Mouse (Mus musculus): Measurements from ENCODE around the gene Naa15. TPM values are rescaled to one million over a fixed set of nuclear protein-coding genes. Genes with fewer than 3 reads are reported as not detected.

Naa15 gene
- polyA plus RNA-seq, 1 experiment from 2014 or later, result 49.1 TPM

DNA sequence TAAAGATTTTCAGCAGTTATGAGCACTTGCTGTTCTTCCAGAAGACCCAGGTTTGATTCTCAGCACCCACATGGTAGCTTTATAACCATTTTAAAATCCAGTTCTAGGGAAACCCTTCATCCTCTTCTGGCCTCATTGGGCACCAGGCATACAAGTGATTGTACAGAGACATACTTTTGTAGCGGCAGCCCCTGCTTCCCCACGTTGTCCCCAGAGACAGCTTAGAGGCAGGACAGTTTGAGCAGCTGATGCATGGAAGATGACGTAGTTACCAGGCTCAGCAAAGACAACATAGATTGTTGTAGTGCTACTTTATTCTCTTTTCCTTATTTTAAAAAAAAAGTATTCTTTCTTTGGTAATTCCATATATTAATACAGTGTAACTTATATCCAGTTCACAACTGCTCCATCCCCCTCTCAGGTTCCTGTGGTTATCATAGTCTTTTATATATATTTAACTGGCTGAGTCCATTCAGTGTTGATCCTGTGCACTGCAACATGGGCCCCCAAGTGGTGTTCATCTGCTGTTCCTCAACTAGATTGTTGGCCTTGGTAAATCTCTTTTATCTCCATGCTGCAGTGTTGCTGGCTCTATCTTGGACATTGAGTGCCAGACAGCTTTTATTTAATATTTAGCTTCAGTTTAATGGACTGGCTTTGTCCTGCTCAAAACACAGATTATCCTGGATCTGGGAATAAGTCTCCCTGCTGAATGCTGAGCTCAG is 20.1 kb downstream of the Naa15 start:
- H3K27ac ChIP-seq (ENCODE audit: poor library complexity, severe bottlenecking), result no peak overlapping the region
- 87% methylated on average over 3 of the region's 3 CpGs for WGBS
- H3K4me3 ChIP-seq, result no peak overlapping the region
- no peaks in the 10 kb centered on the region for H3K27me3 ChIP-seq (replicated peaks)
- H3K9me3 ChIP-seq (replicated peaks), result no peaks in the 10 kb centered on the region
- H3K9ac ChIP-seq, result no peak overlapping the region
- 0 out of 2 replicates have a peak, but pooled peaks cover 3% of the 10 kb centered on the region for H3K4me1 ChIP-seq (replicated peaks)
- ATAC-seq (ENCODE audit: insufficient number of reproducible peaks, low FRiP score), result no peak
- H3K36me3 ChIP-seq, result peaks cover 9% of the 10 kb centered on the region; the same call in 1 of the 2 replicates
- no peak overlapping the region for H3K4me2 ChIP-seq

DNA sequence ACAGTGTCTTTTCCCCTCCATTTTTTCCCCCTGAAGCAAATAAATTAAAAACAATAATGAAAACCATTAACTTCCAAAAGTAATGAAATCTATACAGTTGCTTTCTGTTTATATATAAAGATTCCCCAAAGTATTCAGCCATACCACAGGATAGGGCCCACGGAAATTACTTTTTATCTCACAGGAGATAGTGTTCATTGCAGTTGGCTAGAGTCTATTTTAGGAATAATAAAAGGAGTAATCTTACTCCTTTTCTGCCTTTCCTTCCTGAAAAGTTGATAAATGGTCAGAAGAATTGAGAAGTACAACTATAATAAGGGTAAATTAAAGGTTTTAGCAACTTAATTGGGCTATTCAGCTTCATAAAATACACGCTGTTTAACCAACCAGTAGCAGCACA is 53.6 kb downstream of the Naa15 start:
- WGBS, result 69% methylated on average over 2 of the region's 2 CpGs
- H3K9me3 ChIP-seq (replicated peaks), result no peaks in the 10 kb centered on the region
- no peak overlapping the region for H3K27ac ChIP-seq (ENCODE audit: poor library complexity, severe bottlenecking)
- H3K9ac ChIP-seq, result no peak overlapping the region
- H3K4me1 ChIP-seq (replicated peaks), result no peaks in the 10 kb centered on the region
- no peak for ATAC-seq (ENCODE audit: insufficient number of reproducible peaks, low FRiP score)
- H3K4me3 ChIP-seq, result no peak overlapping the region
- no peaks in the 10 kb centered on the region for H3K27me3 ChIP-seq (replicated peaks)
- H3K4me2 ChIP-seq, result no peak overlapping the region
- H3K36me3 ChIP-seq, result peaks cover 73% of the 10 kb centered on the region

DNA sequence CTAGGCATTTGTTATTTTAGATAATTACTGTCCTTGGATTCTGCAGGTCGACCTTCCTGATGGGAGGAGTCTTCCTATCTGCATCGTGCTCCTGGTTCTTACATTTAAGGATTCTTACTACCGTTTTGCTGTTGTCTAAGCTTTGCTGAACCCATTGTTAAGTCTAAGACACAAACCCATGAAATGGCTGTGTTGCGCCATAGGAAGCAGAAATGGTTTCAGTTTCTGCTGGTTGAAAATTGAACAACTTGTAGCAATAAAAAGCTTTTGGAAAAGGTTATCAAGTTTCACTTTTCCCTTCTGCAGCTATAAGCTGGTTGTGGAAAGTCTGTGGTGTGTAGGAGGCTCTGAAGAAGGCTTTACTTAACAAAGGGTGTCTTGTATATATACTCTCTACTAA is 60.8 kb downstream of the Naa15 start:
- WGBS, result 67% methylated on average over 4 of the region's 4 CpGs
- Histone ChIP-seq H3K27ac (ENCODE audit: poor library complexity, severe bottlenecking) (no peak overlapping the region), H3K9ac (no peak overlapping the region), H3K9me3 (replicated peaks) (no peaks in the 10 kb centered on the region), H3K36me3 (peaks cover 38% of the 10 kb centered on the region), H3K27me3 (replicated peaks) (no peaks in the 10 kb centered on the region), H3K4me3 (no peak overlapping the region), H3K4me1 (replicated peaks) (no peaks in the 10 kb centered on the region), H3K4me2 (no peak overlapping the region)
- no peak for ATAC-seq (ENCODE audit: insufficient number of reproducible peaks, low FRiP score)

DNA sequence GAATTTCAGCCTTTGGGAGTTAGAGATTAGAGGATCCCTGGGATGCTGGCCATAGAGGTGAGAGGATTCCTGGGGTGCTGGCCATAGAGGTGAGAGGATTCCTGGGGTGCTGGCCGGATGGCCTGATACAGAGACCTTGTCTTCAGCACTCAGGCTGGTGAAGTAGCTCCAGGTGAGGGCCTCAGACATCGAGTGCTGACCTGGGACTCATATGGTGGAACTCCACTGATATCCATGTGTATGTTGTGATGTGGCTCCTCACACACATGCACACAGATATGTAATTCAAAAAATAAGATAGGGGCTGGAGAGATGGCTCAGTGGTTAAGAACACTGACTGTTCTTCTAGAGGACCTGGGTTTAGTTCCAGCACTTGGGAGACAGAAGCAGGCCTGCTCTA is 64.9 kb downstream of the Naa15 start:
- Histone ChIP-seq H3K27me3 (replicated peaks) (no peaks in the 10 kb centered on the region), H3K4me1 (replicated peaks) (peaks cover 11% of the 10 kb centered on the region), H3K9ac (no peak overlapping the region), H3K36me3 (peaks cover 6% of the 10 kb centered on the region; the same call in 1 of the 2 replicates), H3K4me2 (no peak overlapping the region), H3K4me3 (no peak overlapping the region), H3K9me3 (replicated peaks) (no peaks in the 10 kb centered on the region), H3K27ac (ENCODE audit: poor library complexity, severe bottlenecking) (no peak overlapping the region)
- no peak for ATAC-seq (ENCODE audit: insufficient number of reproducible peaks, low FRiP score)
- 33% methylated on average over 2 of the region's 2 CpGs for WGBS

DNA sequence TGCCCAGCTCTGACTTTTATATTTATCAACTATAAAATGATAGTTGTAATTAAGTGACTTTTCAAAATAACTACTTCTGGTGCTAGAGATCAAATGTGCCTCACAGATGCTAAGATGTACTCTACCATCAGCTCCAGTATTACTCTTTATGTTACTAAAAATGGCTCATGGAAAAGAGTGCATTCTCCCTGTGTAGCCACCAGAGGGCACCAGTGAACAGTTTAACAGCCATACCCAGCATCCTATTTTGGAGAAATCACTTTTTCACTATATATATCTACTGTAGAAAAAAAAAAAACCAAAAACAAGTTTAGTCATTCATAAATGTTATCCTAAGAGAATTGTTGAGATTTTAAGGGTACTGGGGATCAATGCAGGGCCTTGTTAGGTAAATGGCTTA is 66.1 kb downstream of the Naa15 start:
- Histone ChIP-seq H3K27me3 (replicated peaks) (no peaks in the 10 kb centered on the region), H3K4me3 (no peak overlapping the region), H3K9me3 (replicated peaks) (no peaks in the 10 kb centered on the region), H3K36me3 (no peaks in the 10 kb centered on the region), H3K9ac (no peak overlapping the region), H3K4me1 (replicated peaks) (peaks cover 21% of the 10 kb centered on the region), H3K27ac (ENCODE audit: poor library complexity, severe bottlenecking) (no peak overlapping the region), H3K4me2 (no peak overlapping the region)
- ATAC-seq (ENCODE audit: insufficient number of reproducible peaks, low FRiP score), result no peak

DNA sequence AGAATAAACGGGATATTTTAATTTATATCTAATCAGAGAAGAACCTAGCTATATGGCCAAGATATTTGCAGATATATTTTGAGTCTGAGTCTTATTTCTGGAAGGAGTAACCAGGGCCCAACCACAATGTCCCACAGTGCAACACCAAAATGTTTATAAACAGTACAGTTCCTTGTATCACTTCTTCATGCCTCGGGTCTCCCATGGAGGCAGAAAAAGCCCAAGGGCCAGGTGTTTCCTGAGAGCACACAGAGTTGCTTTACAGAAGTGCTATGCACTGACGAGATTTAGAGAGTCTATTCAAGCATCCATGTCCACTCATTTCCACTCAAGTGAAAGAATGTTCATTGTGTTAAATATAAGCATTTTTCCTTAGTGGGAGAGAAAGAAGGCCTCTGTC is 66.9 kb downstream of the Naa15 start:
- WGBS, result 60% methylated on average over 3 of the region's 3 CpGs
- Histone ChIP-seq H3K9me3 (replicated peaks) (no peaks in the 10 kb centered on the region), H3K4me1 (replicated peaks) (peaks cover 21% of the 10 kb centered on the region), H3K36me3 (peaks cover 4% of the 10 kb centered on the region; the same call in 1 of the 2 replicates), H3K4me2 (no peak overlapping the region), H3K27ac (ENCODE audit: poor library complexity, severe bottlenecking) (no peak overlapping the region), H3K9ac (no peak overlapping the region), H3K27me3 (replicated peaks) (no peaks in the 10 kb centered on the region), H3K4me3 (no peak overlapping the region)
- ATAC-seq (ENCODE audit: insufficient number of reproducible peaks, low FRiP score), result no peak

DNA sequence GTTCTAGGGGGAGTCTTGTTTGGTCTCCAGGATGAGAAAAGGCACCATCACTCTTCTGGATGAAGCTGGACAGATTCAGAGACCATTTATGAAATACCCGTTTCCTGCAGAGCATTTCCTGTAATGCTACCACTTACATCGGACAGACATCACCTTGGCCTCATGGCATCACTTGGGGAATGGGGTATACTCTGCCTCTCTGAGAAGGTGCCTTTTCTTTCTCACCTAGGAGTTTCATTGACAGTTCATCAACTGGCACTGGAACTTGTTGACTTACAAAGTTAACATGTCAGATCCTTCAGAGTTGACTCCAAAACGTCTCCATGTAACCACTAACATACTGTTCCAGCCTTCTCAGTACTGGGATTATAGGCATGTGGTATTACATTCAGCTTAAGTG is 67.8 kb downstream of the Naa15 start:
- Histone ChIP-seq H3K4me1 (replicated peaks) (peaks cover 21% of the 10 kb centered on the region), H3K4me2 (peak overlapping the region; percentile 87), H3K9me3 (replicated peaks) (no peaks in the 10 kb centered on the region), H3K27me3 (replicated peaks) (no peaks in the 10 kb centered on the region), H3K36me3 (peaks cover 4% of the 10 kb centered on the region; the same call in 1 of the 2 replicates), H3K4me3 (peak overlapping the region; percentile 77), H3K27ac (ENCODE audit: poor library complexity, severe bottlenecking) (peak overlapping the region; percentile 91), H3K9ac (peak overlapping the region; percentile 90)
- no peak for ATAC-seq (ENCODE audit: insufficient number of reproducible peaks, low FRiP score)
- 67% methylated on average over 3 of the region's 3 CpGs for WGBS

DNA sequence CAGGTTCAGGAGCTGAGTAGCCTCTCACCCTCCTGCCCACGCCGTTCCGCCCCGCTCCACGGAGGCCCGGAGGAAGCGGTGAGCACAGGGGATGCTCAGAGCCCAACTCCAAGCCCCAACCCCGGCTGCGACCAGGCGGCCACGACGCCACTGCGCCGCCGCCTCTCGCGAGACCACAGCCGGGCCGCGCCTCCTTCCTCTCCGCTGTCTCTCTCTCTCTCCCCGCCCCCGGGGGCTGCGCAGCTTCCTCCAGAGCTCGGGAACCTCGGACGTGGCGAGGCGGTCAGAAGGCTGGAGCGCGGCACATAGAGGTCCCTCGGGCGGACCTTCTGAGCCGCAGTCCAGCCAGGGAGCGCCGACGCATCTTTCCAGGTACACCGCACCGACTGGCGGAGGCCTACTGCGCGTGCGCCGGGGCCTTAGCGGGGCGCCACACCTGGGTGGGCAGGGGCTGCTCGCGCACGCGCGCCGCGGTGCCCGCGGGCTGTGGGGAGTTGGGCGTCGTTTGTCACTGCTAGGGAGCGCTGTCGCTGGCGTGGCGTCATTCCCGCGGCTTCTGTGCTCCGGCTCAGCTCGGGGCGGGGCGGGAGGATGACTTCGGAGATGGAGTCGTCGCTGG is 68.9 kb downstream of the Naa15 start, which contains the start of gene Rab33b:
Rab33b (plus strand) TSS at position 180 of the 619 bp plus-strand sequence.
- Histone ChIP-seq H3K9ac (peak within 1 kb of the TSS; percentile 90), H3K9me3 (replicated peaks) (no peaks in the 10 kb centered on the region), H3K4me3 (peak within 1 kb of the TSS; percentile 77), H3K36me3 (peaks cover 4% of the 10 kb centered on the region; the same call in 1 of the 2 replicates), H3K27me3 (replicated peaks) (no peaks in the 10 kb centered on the region), H3K27ac (ENCODE audit: poor library complexity, severe bottlenecking) (peak within 1 kb of the TSS; percentile 91), H3K4me1 (replicated peaks) (peaks cover 21% of the 10 kb centered on the region), H3K4me2 (peak within 1 kb of the TSS; percentile 87)
- WGBS, result under 1% methylated on average over 68 of the region's 70 CpGs
- peak; percentile 96 for ATAC-seq (ENCODE audit: insufficient number of reproducible peaks, low FRiP score)

DNA sequence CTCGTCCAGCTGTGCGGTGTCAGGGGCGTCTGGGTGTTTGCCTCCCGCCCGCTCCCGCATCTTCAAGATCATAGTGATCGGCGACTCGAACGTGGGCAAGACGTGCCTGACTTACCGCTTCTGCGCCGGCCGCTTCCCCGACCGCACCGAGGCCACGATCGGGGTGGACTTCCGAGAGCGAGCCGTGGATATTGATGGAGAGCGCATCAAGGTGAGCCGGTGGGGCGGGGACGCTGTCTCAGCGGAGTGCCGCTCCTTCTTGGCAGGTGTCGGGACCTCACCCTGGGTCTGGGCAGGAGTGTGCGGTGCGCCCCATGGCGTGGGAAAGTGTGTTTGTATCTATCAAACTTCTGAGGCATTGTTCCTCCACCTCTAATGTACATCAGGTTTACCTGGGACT is 69.4 kb downstream of the Naa15 start:
- under 1% methylated on average over 33 of the region's 33 CpGs for WGBS
- ATAC-seq (ENCODE audit: insufficient number of reproducible peaks, low FRiP score), result no peak; the same call in 1 of the 2 replicates

DNA sequence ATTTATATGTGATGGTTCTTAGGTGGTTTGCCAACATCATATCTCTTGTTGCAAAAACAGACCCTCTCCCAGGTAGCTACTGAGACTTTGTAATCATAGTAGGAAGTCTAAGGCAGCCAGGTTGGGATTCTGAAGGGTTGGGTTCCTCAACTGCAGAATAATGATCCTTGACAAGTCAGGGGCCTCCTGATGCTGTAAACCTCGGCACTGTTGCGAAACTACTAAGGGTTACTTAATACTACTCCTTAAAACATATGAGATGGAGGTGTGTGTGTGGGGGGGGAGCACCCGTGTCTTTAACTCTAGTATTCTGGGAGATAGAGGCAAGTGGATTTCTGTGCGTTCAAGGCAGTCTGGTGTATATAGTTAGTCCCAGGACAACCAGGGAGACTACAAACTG is 70.4 kb downstream of the Naa15 start:
- H3K4me3 ChIP-seq, result peak overlapping the region; percentile 77; the same call in 1 of the 2 replicates
- H3K27me3 ChIP-seq (replicated peaks), result no peaks in the 10 kb centered on the region
- no peak overlapping the region; the same call in 1 of the 2 replicates for H3K9ac ChIP-seq
- H3K9me3 ChIP-seq (replicated peaks), result no peaks in the 10 kb centered on the region
- peaks cover 21% of the 10 kb centered on the region for H3K4me1 ChIP-seq (replicated peaks)
- peak overlapping the region; percentile 87 for H3K4me2 ChIP-seq
- no peak overlapping the region for H3K27ac ChIP-seq (ENCODE audit: poor library complexity, severe bottlenecking)
- peaks cover 4% of the 10 kb centered on the region; the same call in 1 of the 2 replicates for H3K36me3 ChIP-seq
- 62% methylated on average over 4 of the region's 4 CpGs for whole genome bisulfite sequencing
- ATAC-seq (ENCODE audit: insufficient number of reproducible peaks, low FRiP score), result no peak

More for the DNA sequence above, 69.4 kb downstream of the Naa15 start:
- Histone ChIP-seq H3K4me1 (replicated peaks) (peaks cover 21% of the 10 kb centered on the region), H3K9me3 (replicated peaks) (no peaks in the 10 kb centered on the region), H3K9ac (peak overlapping the region; percentile 90), H3K36me3 (peaks cover 4% of the 10 kb centered on the region; the same call in 1 of the 2 replicates), H3K4me2 (peak overlapping the region; percentile 87), H3K27ac (ENCODE audit: poor library complexity, severe bottlenecking) (peak overlapping the region; percentile 91), H3K27me3 (replicated peaks) (no peaks in the 10 kb centered on the region), H3K4me3 (peak overlapping the region; percentile 77)

DNA sequence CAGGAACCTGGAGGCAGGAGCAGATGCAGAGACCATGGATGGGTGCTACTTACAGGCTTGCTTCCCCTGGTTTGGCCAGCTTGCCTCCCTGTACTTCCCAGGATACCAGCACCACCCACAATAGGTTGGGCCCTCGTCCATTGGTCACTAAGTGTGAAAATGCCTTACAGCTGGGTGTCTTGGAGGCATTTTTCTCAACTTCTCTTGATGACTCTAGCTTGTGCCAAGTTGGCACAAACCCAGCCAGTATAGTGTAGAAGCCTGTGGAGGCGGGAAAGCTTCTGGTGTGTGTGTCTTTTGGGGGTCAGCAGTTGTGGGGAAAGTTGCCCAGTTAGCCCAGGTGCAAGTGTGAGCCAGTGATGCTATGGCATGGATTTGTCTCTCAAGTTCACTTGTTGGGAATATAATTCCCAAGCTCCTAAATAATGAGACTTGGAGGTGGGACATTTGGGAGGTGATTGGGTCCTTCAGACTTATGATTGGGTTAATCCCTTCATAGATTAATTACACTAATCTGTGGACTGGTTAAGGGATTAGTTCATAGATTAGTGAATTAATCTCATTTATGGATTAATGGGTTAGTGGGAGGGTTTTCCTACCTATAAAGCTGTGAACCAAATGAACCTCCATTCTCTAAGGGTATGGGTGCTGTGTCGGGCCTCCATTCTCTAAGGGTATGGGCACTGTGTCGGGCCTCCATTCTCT is 71.7 kb downstream of the Naa15 start:
- no peak for ATAC-seq (ENCODE audit: insufficient number of reproducible peaks, low FRiP score)
- H3K27me3 ChIP-seq (replicated peaks), result no peaks in the 10 kb centered on the region
- WGBS, result 91% methylated on average over 4 of the region's 4 CpGs
- peaks cover 4% of the 10 kb centered on the region; the same call in 1 of the 2 replicates for H3K36me3 ChIP-seq
- H3K4me3 ChIP-seq, result no peak overlapping the region
- H3K27ac ChIP-seq (ENCODE audit: poor library complexity, severe bottlenecking), result no peak overlapping the region
- H3K4me2 ChIP-seq, result no peak overlapping the region
- H3K4me1 ChIP-seq (replicated peaks), result peaks cover 21% of the 10 kb centered on the region
- no peak overlapping the region for H3K9ac ChIP-seq
- no peaks in the 10 kb centered on the region for H3K9me3 ChIP-seq (replicated peaks)

All from heart, embryonic 12.5 days (tissue).